Mouse (Mus musculus): Measurements from ENCODE around the gene P4hb.

GRCm38 (mm10) chr11:120542376-120542775, 30.7 kb downstream of the P4hb start:
- no peak for TF ChIP-seq POLR2A (IDR thresholded peaks at IDR 0.05; ENCODE audit: low read depth, low read length)
- no peak for TF ChIP-seq CTCF (conservative IDR thresholded peaks at IDR 0.05; ENCODE audit: insufficient read depth, insufficient read length, low read depth, low read length)

All from kidney, adult 2 months (tissue).